Mouse (Mus musculus) heart, embryonic 15.5 days (tissue): ENCODE measurements around the gene Hoxb7. TPM values are rescaled to one million over a fixed set of nuclear protein-coding genes. Genes with fewer than 3 reads are reported as not detected.

Experiments used
- ATAC-seq: fragments of 200-750 bp; cut with Nextera tagmentation; replicated peaks from 2 replicates; pipeline ENCODE4 v1.8.0; 2017; ENCODE audit warnings: low read depth, moderate TSS enrichment; ENCODE audit not compliant: insufficient number of reproducible peaks, insufficient read depth, low FRiP score
- H3K27ac ChIP-seq: fragments of 300-500 bp; sonication (generic); 2 replicates; pipeline ENCODE4 v1.5.1; 2015; ENCODE audit warnings: mild to moderate bottlenecking, inconsistent platforms
- H3K27me3 ChIP-seq: fragments of 300-500 bp; sonication (generic); 2 replicates; pipeline ENCODE4 v1.6.1; 2015; ENCODE audit warnings: inconsistent platforms
- H3K36me3 ChIP-seq: fragments of 300-500 bp; sonication (generic); 2 replicates; pipeline ENCODE4 v1.6.1; 2015; ENCODE audit warnings: mild to moderate bottlenecking, inconsistent platforms
- H3K4me1 ChIP-seq: fragments of 300-500 bp; sonication (generic); replicated peaks from 2 replicates; pipeline ENCODE4 v1.6.1; 2015; ENCODE audit warnings: inconsistent platforms
- H3K4me2 ChIP-seq: fragments of 300-500 bp; sonication (generic); 2 replicates; pipeline ENCODE4 v1.6.1; 2015; ENCODE audit warnings: inconsistent platforms, mild to moderate bottlenecking, moderate library complexity
- H3K4me3 ChIP-seq: fragments of 300-500 bp; sonication (generic); 2 replicates; pipeline ENCODE4 v1.5.1; 2015; ENCODE audit warnings: mild to moderate bottlenecking, inconsistent platforms
- H3K9ac ChIP-seq: fragments of 300-500 bp; sonication (generic); 2 replicates; pipeline ENCODE4 v1.6.1; 2015; ENCODE audit warnings: mild to moderate bottlenecking, inconsistent platforms
- H3K9me3 ChIP-seq: fragments of 300-500 bp; sonication (generic); replicated peaks from 2 replicates; pipeline ENCODE4 v1.6.1; 2016; ENCODE audit warnings: inconsistent platforms
- WGBS: fragments of 180-500 bp; shearing (Covaris S2); methylation state at CpG from one replicate; pipeline ENCODE4 v1.1.7; 2015; ENCODE audit warnings: mixed read lengths; 5-methylcytosine and 5-hydroxymethylcytosine counted together
- polyA plus RNA-seq: library from polyadenylated mRNA; unstranded; fragments of >200 nt; fragmentation: Nextera tagmentation; extraction: Ambion mirVana; gene quantifications from 2 replicates; pipeline ENCODE4 v1.2.1, GENCODE M21; 2015

The Hoxb7 gene
- polyA plus RNA-seq, 1 experiment from 2014 or later = 0.25 TPM

- H3K4me3 ChIP-seq = no peak overlapping the region
Observed at GRCm38 (mm10) chr11:96297968-96298635, 11.7 kb downstream of the Hoxb7 start.

DNA sequence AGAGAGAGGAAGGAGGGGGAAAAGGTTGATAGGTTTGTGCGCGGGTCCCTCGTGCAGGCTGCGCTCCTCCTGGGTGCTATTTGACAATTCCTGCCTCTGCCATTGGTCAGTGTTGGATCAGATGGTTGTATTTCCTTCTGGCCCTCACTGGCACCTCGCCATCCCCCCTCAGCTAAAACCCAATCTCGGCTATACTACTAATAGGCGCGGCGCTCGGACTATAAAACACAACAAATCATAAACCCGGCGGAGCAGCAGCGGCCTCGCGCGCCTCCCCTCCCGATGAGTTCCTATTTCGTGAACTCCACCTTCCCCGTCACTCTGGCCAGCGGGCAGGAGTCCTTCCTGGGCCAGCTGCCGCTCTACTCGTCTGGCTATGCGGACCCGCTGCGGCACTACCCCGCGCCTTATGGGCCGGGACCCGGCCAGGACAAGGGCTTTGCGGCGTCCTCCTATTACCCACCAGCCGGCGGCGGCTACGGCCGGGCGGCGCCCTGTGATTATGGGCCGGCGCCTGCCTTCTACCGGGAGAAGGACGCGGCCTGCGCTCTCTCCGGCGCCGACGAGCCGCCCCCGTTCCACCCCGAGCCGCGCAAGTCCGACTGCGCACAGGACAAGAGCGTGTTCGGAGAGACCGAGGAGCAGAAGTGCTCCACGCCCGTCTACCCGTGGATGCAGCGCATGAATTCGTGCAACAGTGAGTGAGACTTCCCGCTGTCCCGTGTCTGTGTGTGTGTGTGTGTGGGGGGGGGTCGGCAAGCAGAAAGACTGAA lies 12.7 kb downstream of the Hoxb7 start:
- Histone ChIP-seq H3K4me1 (peaks cover 26% of the 10 kb centered on the region), H3K27ac (no peak overlapping the region), H3K9me3 (no peaks in the 10 kb centered on the region), H3K9ac (peak overlapping the region; percentile 29; the same call in 1 of the 2 replicates), H3K36me3 (no peaks in the 10 kb centered on the region), H3K27me3 (peaks cover 100% of the 10 kb centered on the region), H3K4me3 (peak overlapping the region; percentile 42), H3K4me2 (peak overlapping the region; percentile 60)
- under 1% methylated on average over 66 of the region's 66 CpGs for WGBS
- ATAC-seq = no peak

More at GRCm38 (mm10) chr11:96297968-96298635, 11.7 kb downstream of the Hoxb7 start:
- H3K27me3 ChIP-seq = peaks cover 100% of the 10 kb centered on the region
- no peak overlapping the region for H3K4me2 ChIP-seq
- 15% methylated on average over 11 of the region's 11 CpGs for WGBS
- H3K27ac ChIP-seq = no peak overlapping the region
- H3K36me3 ChIP-seq = no peaks in the 10 kb centered on the region
- no peak for ATAC-seq
- peaks cover 19% of the 10 kb centered on the region for H3K4me1 ChIP-seq
- H3K9me3 ChIP-seq = no peaks in the 10 kb centered on the region
- no peak overlapping the region for H3K9ac ChIP-seq

DNA sequence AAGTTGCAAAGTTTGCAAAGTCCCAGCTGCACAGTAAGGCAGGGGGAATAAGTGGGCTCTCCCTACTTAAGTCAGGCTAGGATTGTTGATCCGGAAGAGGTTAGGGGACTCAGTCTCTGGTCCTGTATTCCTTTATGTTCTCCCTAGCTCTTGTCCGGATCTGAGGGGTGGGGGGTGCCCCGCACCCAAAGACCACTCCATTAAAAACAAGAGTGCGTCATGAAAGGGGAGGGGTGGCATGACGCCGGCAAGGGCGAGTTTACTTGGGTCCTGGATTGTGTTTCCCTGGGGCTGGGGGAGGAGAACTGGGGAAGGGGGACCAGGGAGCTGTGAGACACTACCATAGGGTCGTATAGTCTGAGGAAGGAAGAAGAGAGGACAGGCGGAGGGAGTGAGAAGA lies 13.4 kb downstream of the Hoxb7 start:
- H3K4me1 ChIP-seq = peaks cover 27% of the 10 kb centered on the region
- peak overlapping the region; percentile 60 for H3K4me2 ChIP-seq
- H3K36me3 ChIP-seq = no peaks in the 10 kb centered on the region
- H3K9me3 ChIP-seq = no peaks in the 10 kb centered on the region
- H3K4me3 ChIP-seq = peak overlapping the region; percentile 42
- no peak for ATAC-seq
- no peak overlapping the region for H3K9ac ChIP-seq
- no peak overlapping the region for H3K27ac ChIP-seq
- 3% methylated on average over 9 of the region's 9 CpGs for WGBS
- H3K27me3 ChIP-seq = peaks cover 100% of the 10 kb centered on the region

GRCm38 (mm10) chr11:96300354-96301063 lies 14.1 kb downstream of the Hoxb7 start:
- H3K36me3 ChIP-seq = no peaks in the 10 kb centered on the region
- H3K27me3 ChIP-seq = peaks cover 100% of the 10 kb centered on the region
- ATAC-seq = no peak
- peak overlapping the region; percentile 42 for H3K4me3 ChIP-seq
- WGBS = 3% methylated on average over 35 of the region's 35 CpGs
- H3K27ac ChIP-seq = no peak overlapping the region
- H3K4me2 ChIP-seq = peak overlapping the region; percentile 60
- H3K4me1 ChIP-seq = peaks cover 25% of the 10 kb centered on the region
- no peak overlapping the region for H3K9ac ChIP-seq
- no peaks in the 10 kb centered on the region for H3K9me3 ChIP-seq

DNA sequence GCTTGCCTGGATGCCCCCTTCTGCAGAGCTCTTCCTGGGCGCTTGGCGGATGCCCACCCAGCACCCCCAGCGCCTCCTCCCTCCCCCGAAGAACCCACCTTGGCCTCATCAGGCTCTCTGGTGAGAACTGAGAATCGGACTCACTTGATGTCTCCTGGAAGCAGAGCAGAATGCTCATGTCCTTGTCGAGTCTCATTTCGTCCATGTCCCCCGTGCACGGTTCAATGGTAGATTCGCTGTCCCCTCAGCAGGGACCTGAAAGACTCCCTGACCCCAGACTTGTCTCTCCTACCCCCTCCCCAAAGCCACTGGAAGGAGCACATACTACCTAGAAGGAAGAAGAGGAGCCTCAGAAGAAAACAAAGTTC lies 14.6 kb downstream of the Hoxb7 start:
- Histone ChIP-seq H3K36me3 (no peaks in the 10 kb centered on the region), H3K27me3 (peaks cover 100% of the 10 kb centered on the region), H3K4me3 (no peak overlapping the region), H3K9ac (no peak overlapping the region), H3K27ac (no peak overlapping the region), H3K9me3 (no peaks in the 10 kb centered on the region), H3K4me1 (peaks cover 24% of the 10 kb centered on the region), H3K4me2 (no peak overlapping the region; the same call in 1 of the 2 replicates)
- ATAC-seq = no peak
- WGBS = 15% methylated on average over 10 of the region's 10 CpGs

GRCm38 (mm10) chr11:96301837-96302236 lies 15.4 kb downstream of the Hoxb7 start:
- Histone ChIP-seq H3K9me3 (no peaks in the 10 kb centered on the region), H3K27me3 (peaks cover 100% of the 10 kb centered on the region), H3K27ac (no peak overlapping the region), H3K4me1 (peaks cover 24% of the 10 kb centered on the region), H3K4me3 (no peak overlapping the region), H3K36me3 (no peaks in the 10 kb centered on the region), H3K9ac (no peak overlapping the region), H3K4me2 (no peak overlapping the region)
- ATAC-seq = no peak
- 9% methylated on average over 15 of the region's 15 CpGs for WGBS

- Histone ChIP-seq H3K4me1 (peaks cover 24% of the 10 kb centered on the region), H3K9ac (no peak overlapping the region), H3K36me3 (no peaks in the 10 kb centered on the region), H3K27ac (no peak overlapping the region), H3K27me3 (peaks cover 100% of the 10 kb centered on the region), H3K9me3 (no peaks in the 10 kb centered on the region), H3K4me3 (no peak overlapping the region), H3K4me2 (peak overlapping the region; percentile 50)
- WGBS = 13% methylated on average over 23 of the region's 23 CpGs
- ATAC-seq = no peak
Observed at GRCm38 (mm10) chr11:96302381-96303150, 16.1 kb downstream of the Hoxb7 start.

DNA sequence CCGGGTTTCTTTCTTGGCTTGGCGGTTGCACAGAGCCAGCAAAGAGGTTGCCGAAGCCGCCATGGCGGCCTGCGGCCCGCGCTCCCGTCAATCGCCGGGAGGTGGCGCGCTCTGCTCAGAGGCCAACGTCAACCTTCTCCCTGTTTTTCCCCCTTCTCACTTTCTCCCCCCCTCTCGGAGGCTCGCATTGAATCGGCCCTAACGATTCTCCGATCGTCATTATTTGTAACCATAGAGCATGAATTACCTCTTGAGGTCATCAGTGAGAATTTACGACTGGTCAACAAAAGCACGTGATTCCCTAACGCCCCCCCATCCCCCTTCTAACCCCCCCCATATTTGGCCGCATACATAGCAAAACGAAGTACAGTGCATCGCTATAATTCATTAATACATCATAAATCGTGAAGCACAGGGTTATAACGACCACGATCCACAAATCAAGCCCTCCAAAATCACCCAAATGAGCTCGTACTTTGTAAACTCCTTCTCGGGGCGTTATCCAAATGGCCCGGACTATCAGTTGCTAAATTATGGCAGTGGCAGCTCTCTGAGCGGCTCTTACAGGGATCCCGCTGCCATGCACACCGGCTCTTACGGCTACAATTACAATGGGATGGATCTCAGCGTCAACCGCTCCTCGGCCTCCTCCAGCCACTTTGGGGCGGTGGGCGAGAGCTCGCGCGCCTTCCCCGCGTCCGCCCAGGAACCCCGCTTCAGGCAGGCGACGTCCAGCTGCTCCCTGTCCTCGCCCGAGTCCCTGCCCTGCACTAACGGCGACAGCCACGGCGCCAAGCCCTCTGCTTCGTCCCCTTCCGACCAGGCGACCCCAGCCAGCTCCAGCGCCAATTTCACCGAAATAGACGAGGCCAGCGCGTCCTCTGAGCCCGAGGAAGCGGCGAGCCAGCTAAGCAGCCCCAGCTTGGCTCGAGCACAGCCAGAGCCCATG lies 17.0 kb downstream of the Hoxb7 start, which contains the start of gene Hoxb5:
TSS of gene Hoxb5 (plus strand) at position 186 of the 949 bp plus-strand sequence.
- peak within 1 kb of the TSS; percentile 34; the same call in 1 of the 2 replicates for H3K9ac ChIP-seq
- peak within 1 kb of the TSS; percentile 11; the same call in 1 of the 2 replicates for H3K27ac ChIP-seq
- under 1% methylated on average over 69 of the region's 69 CpGs for WGBS
- no peak; the same call in 1 of the 2 replicates for ATAC-seq
- H3K4me1 ChIP-seq = peaks cover 24% of the 10 kb centered on the region
- H3K4me3 ChIP-seq = peak within 1 kb of the TSS; percentile 40
- H3K4me2 ChIP-seq = peak within 1 kb of the TSS; percentile 50
- H3K27me3 ChIP-seq = peaks cover 100% of the 10 kb centered on the region
- no peaks in the 10 kb centered on the region for H3K9me3 ChIP-seq
- H3K36me3 ChIP-seq = no peaks in the 10 kb centered on the region

- H3K27ac ChIP-seq = no peak overlapping the region
- H3K4me2 ChIP-seq = peak overlapping the region; percentile 50
- H3K9ac ChIP-seq = no peak overlapping the region
- WGBS = 6% methylated on average over 38 of the region's 38 CpGs
- H3K9me3 ChIP-seq = no peaks in the 10 kb centered on the region
- H3K4me1 ChIP-seq = peaks cover 19% of the 10 kb centered on the region
- peak overlapping the region; percentile 40 for H3K4me3 ChIP-seq
- H3K36me3 ChIP-seq = no peaks in the 10 kb centered on the region
- peaks cover 100% of the 10 kb centered on the region for H3K27me3 ChIP-seq
- no peak for ATAC-seq
Observed at GRCm38 (mm10) chr11:96304381-96305195, 18.2 kb downstream of the Hoxb7 start.
